Mouse (Mus musculus) retina, adult 2 months (tissue): ENCODE data around the gene A030005L19Rik.
"Not testable (repeated sequence)": the region's sequence is repeated elsewhere in the genome, so short reads cannot be mapped to it uniquely, and the experiment has no call there.

Source experiments
- DNase-seq: peaks from one replicate; pipeline ENCODE4 v3.0.0-alpha.2; 2012; ENCODE audit warnings: low read depth, low spot score

Gene A030005L19Rik

GRCm38 (mm10) chr1:82913025-82913424 is at the start of gene A030005L19Rik:
TSS of gene A030005L19Rik (plus strand) at chr1:82913325.
- no peak for DNase-seq

GRCm38 (mm10) chr1:82870202-82870601 is 42.9 kb upstream of the A030005L19Rik start:
- DNase-seq = no peak

GRCm38 (mm10) chr1:82879172-82879571 is 34.0 kb upstream of the A030005L19Rik start:
- DNase-seq = no peak

- no peak for DNase-seq
Measured at GRCm38 (mm10) chr1:82880196-82880595, 32.9 kb upstream of the A030005L19Rik start.

GRCm38 (mm10) chr1:82893269-82893668 is 19.9 kb upstream of the A030005L19Rik start:
- DNase-seq = no peak

GRCm38 (mm10) chr1:82900567-82900966 is 12.6 kb upstream of the A030005L19Rik start:
- no peak for DNase-seq

GRCm38 (mm10) chr1:82901201-82901600 is 11.9 kb upstream of the A030005L19Rik start:
- DNase-seq = no peak

GRCm38 (mm10) chr1:82905886-82906285 is 7.2 kb upstream of the A030005L19Rik start:
- DNase-seq = no peak

GRCm38 (mm10) chr1:82913434-82913833 is 309 bp downstream of the A030005L19Rik start:
- DNase-seq = not testable (repeated sequence)

- no peak for DNase-seq
Measured at GRCm38 (mm10) chr1:82924650-82925049, 11.5 kb downstream of the A030005L19Rik start, which contains the start of gene A030014E15Rik. TSS of gene A030014E15Rik (plus strand) at chr1:82924917.

GRCm38 (mm10) chr1:82930558-82930957 is 17.4 kb downstream of the A030005L19Rik start:
- DNase-seq = not testable (repeated sequence)

- DNase-seq = not testable (repeated sequence)
Measured at GRCm38 (mm10) chr1:82931326-82931725, 18.2 kb downstream of the A030005L19Rik start, which contains the start of gene Gm6217. TSS of gene Gm6217 (minus strand) at chr1:82931399.

- DNase-seq = no peak
Measured at GRCm38 (mm10) chr1:82938666-82939065, 25.5 kb downstream of the A030005L19Rik start.

GRCm38 (mm10) chr1:82942505-82942904 is 29.4 kb downstream of the A030005L19Rik start:
- DNase-seq = not testable (repeated sequence)

- not testable (repeated sequence) for DNase-seq
Measured at GRCm38 (mm10) chr1:82943295-82943694, 30.2 kb downstream of the A030005L19Rik start, which contains the start of gene A030003K21Rik. TSS of gene A030003K21Rik (minus strand) at chr1:82943388.

GRCm38 (mm10) chr1:82946029-82946428 is 32.9 kb downstream of the A030005L19Rik start:
- DNase-seq = not testable (repeated sequence)

GRCm38 (mm10) chr1:82948601-82949000 is 35.5 kb downstream of the A030005L19Rik start:
- no peak for DNase-seq

GRCm38 (mm10) chr1:82955913-82956312 is 42.8 kb downstream of the A030005L19Rik start, which contains the start of gene Gm7544:
TSS of gene Gm7544 (minus strand) at chr1:82956013.
- DNase-seq = not testable (repeated sequence)

GRCm38 (mm10) chr1:82959870-82960385 is 46.8 kb downstream of the A030005L19Rik start, which contains the start of gene Gm47955:
TSS of gene Gm47955 (plus strand) at chr1:82960286.
- no peak for DNase-seq
